Mouse (Mus musculus): Measurements from ENCODE around the gene Tmem203. TPM values are rescaled to one million over a fixed set of nuclear protein-coding genes. Genes with fewer than 3 reads are reported as not detected.
A peak's percentile ranks its signal among the peaks of the same experiment; 100 is the strongest.

Tmem203 gene
- polyA plus RNA-seq, 1 experiment from 2014 or later = 14.7 TPM

DNA sequence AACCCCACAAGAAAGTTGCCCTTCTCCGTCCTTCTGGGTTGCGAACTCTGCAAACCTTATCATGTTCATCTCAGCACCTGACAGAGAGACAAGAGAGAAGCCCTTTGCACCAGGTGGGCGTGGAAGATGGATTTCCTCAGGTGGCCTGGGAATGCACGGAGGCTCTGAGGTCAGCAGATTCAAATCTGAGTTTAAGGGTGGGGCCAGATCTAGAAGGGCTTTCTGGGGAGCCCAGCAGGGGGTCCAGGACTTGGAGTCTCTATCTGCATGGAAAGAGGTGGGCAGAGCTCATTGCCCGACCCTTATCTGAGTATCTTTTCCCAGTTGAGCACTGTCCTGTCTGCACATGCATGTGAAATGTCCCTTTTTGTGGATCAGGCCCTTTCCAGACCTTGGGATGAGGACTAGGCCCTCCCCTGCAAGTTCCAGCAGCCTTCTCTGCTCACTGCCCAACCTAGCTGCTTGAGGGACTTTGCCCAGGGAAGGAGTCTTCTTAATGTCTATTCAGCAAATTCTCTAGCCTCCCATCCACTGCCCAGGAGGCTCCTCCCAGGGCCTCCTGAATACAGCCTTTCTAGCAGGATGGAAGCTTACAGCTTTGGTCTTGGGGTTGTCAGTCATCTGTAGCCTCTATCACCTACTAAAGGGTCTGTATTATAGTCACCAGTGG is 20.6 kb upstream of the Tmem203 start:
- Histone ChIP-seq H3K27me3 (peaks cover 6% of the 10 kb centered on the region; the same call in 1 of the 2 replicates), H3K9me3 (replicated peaks) (no peaks in the 10 kb centered on the region), H3K4me3 (replicated peaks) (no peak overlapping the region), H3K4me1 (replicated peaks) (peaks cover 29% of the 10 kb centered on the region), H3K4me2 (no peak overlapping the region), H3K27ac (no peak overlapping the region), H3K36me3 (no peaks in the 10 kb centered on the region), H3K9ac (no peak overlapping the region)
- 49% methylated on average over 5 of the region's 5 CpGs for WGBS (ENCODE audit: insufficient replicate concordance)
- no peak for DNase-seq
- ATAC-seq (ENCODE audit: low read depth) = no peak

DNA sequence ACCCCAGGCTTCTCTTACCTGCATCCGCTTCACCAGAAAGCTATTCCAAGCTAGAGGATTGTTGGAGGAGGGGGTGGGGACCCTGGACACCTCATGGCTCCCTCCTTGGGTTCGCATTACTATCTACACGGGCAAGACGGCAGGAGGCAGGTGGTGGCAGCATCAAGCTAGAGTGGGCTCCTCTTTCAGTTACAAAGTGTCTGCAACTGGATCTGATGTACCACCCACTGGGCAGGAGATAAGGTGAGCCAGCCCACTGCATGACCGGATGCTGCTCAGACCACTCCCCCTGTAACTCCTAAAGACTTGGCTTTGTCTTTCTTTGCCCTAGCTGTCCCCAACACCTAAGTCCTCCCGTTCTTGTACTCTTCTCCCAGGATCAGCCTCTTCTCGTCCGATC is 18.6 kb upstream of the Tmem203 start, which contains the start of gene Rnf224:
TSS of gene Rnf224 (minus strand) at position 174 of the 400 bp plus-strand sequence.
- ATAC-seq (ENCODE audit: low read depth) (no peak), DNase-seq (no peak)
- no peak within 1 kb of the TSS for H3K27ac ChIP-seq
- H3K9ac ChIP-seq = no peak within 1 kb of the TSS; the same call in 1 of the 2 replicates
- peaks cover 15% of the 10 kb centered on the region for H3K27me3 ChIP-seq
- H3K4me2 ChIP-seq = no peak within 1 kb of the TSS
- no peak within 1 kb of the TSS for H3K4me3 ChIP-seq (replicated peaks)
- H3K4me1 ChIP-seq (replicated peaks) = peaks cover 44% of the 10 kb centered on the region
- no peaks in the 10 kb centered on the region for H3K36me3 ChIP-seq
- WGBS (ENCODE audit: insufficient replicate concordance) = 29% methylated on average over 8 of the region's 8 CpGs
- no peaks in the 10 kb centered on the region for H3K9me3 ChIP-seq (replicated peaks)

DNA sequence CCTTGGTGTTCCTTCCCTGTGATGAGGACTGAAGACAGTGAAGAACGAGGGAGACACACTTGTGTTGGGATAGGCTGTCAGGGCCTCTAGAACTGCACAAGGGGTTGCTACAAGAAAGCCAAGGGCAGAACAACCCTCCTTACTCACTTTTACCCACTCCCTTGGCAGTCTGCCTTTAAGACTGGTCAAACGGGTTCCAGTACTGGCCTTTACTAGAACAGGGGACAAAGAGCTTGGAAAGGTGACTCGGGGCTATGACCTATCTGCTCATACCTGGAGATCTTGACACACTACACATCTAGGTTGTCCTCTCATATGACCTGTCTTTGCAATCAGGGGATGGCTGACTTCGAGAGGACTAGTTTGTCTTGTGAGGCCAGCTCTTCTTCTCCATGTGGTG is 17.7 kb upstream of the Tmem203 start:
- Histone ChIP-seq H3K4me1 (replicated peaks) (peaks cover 53% of the 10 kb centered on the region), H3K4me3 (replicated peaks) (no peak overlapping the region), H3K9me3 (replicated peaks) (no peaks in the 10 kb centered on the region), H3K27me3 (peaks cover 24% of the 10 kb centered on the region), H3K9ac (no peak overlapping the region), H3K36me3 (no peaks in the 10 kb centered on the region), H3K4me2 (no peak overlapping the region), H3K27ac (no peak overlapping the region)
- 52% methylated on average over 4 of the region's 4 CpGs for WGBS (ENCODE audit: insufficient replicate concordance)
- ATAC-seq (ENCODE audit: low read depth) (no peak), DNase-seq (no peak)

DNA sequence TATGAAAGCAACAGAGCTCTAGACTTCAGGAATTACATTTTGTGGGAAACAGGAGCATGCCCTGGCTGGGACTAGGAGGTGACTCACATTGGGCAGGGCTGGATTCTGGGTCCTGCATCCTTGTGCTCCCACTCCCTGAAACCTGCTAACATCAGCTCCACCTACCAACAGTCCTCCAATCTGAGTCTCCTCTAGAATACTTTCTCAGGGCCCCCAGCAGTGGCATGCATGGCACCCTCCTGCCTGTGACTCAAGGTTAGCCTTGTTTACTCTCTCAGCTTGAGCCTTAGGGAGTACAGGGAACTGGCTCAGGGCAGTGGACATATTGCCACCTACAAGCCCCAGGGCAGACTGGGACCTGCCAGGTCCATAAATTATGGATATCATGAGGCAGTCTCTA is 17.1 kb upstream of the Tmem203 start:
- H3K9ac ChIP-seq = no peak overlapping the region
- ATAC-seq (ENCODE audit: low read depth) (no peak), DNase-seq (no peak)
- H3K27me3 ChIP-seq = peaks cover 30% of the 10 kb centered on the region
- no peak overlapping the region for H3K4me3 ChIP-seq (replicated peaks)
- H3K27ac ChIP-seq = no peak overlapping the region
- H3K4me1 ChIP-seq (replicated peaks) = peaks cover 51% of the 10 kb centered on the region
- no peak overlapping the region for H3K4me2 ChIP-seq
- H3K36me3 ChIP-seq = no peaks in the 10 kb centered on the region
- no peaks in the 10 kb centered on the region for H3K9me3 ChIP-seq (replicated peaks)

DNA sequence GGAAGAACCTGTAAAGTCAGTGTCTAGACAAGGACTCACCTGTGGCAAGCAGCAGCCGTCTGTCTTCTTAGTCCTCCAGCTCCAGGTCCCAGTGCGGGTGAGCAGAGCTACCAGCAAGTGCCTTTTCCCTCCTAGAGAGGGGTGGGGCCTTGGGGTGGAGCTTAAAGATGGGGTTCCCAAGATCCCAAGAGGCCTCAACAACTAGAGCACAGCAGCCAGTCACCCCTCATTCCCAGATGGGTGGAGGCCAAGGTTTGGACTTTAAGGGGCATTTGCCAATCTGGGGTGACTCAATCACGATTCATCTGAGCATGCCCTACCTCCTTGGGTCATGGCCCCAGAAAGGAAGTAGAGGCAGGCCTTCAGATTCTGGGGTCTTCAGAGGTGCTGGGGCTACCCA is 15.5 kb upstream of the Tmem203 start:
- Histone ChIP-seq H3K27me3 (peaks cover 43% of the 10 kb centered on the region), H3K36me3 (no peaks in the 10 kb centered on the region), H3K27ac (no peak overlapping the region), H3K4me1 (replicated peaks) (peaks cover 37% of the 10 kb centered on the region), H3K9ac (no peak overlapping the region), H3K4me2 (no peak overlapping the region), H3K4me3 (replicated peaks) (no peak overlapping the region), H3K9me3 (replicated peaks) (no peaks in the 10 kb centered on the region)
- WGBS (ENCODE audit: insufficient replicate concordance) = 79% methylated on average over 3 of the region's 3 CpGs
- DNase-seq (no peak), ATAC-seq (ENCODE audit: low read depth) (no peak)

DNA sequence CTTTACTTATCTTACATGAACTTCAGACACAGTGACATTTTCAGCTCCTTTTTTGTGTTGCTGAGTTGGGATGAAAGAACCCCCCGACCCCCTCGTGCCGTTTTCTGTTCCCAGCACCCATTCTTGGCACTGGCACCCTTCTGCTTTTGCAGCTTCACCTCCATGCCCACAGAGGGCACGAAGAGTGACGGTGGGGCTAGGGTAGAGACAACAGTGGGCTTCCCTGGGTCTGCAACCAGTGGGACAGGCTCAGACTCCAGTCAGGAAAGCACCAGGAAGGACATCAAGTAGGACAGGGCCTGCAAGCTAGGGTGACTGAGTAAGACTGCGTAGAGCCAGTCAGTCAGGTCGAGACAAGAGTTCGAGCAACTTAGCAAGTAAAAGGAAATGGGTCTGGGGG is 14.9 kb upstream of the Tmem203 start:
- Histone ChIP-seq H3K36me3 (no peaks in the 10 kb centered on the region), H3K27ac (no peak overlapping the region), H3K27me3 (peaks cover 43% of the 10 kb centered on the region), H3K4me3 (replicated peaks) (peak overlapping the region; percentile 57), H3K4me1 (replicated peaks) (peaks cover 37% of the 10 kb centered on the region), H3K4me2 (peak overlapping the region; percentile 84), H3K9ac (peak overlapping the region; percentile 57), H3K9me3 (replicated peaks) (no peaks in the 10 kb centered on the region)
- DNase-seq (no peak), ATAC-seq (ENCODE audit: low read depth) (no peak)
- WGBS (ENCODE audit: insufficient replicate concordance) = 41% methylated on average over 8 of the region's 8 CpGs

DNA sequence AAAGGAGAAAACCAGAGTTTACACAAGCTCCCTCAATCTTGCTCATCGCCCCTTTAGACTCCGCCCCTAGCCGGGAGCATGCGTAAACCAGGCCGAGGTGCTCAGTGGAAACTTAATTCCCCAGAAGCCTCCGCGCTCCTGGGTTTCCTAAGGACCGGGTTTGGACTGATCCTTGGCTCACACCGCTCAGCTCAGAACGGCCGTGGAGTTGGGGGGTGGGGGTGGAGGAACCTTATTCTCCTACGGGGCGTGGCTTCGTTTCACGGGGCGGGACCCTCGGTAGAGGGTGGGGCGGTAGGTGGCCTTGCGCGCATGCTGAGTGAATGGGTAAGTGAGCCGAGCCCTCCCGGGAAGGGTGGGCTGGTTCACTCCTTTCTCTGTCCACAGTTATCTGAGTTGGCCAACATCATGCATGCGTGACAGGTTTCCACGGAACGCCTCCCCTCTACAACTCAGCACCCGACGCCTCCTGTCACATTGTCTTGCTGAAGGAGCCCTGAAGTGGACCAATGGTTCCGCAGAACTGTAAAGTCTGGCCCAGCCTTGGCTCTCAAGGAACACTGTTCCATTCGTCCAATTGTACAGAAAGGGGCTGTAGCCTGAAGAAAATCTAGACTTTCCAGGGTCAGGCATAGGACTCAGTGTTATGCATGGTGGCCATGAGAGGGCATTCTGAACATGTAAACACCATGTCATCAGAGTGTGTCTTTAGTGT is 14.4 kb upstream of the Tmem203 start:
- 2% methylated on average over 29 of the region's 29 CpGs for WGBS (ENCODE audit: insufficient replicate concordance)
- Histone ChIP-seq H3K9me3 (replicated peaks) (no peaks in the 10 kb centered on the region), H3K27ac (no peak overlapping the region), H3K9ac (peak overlapping the region; percentile 57), H3K27me3 (peaks cover 41% of the 10 kb centered on the region), H3K36me3 (peaks cover 3% of the 10 kb centered on the region), H3K4me3 (replicated peaks) (peak overlapping the region; percentile 57), H3K4me2 (peak overlapping the region; percentile 84), H3K4me1 (replicated peaks) (peaks cover 37% of the 10 kb centered on the region)
- DNase-seq = peak; percentile 60
- ATAC-seq (ENCODE audit: low read depth) = peak; percentile 73

DNA sequence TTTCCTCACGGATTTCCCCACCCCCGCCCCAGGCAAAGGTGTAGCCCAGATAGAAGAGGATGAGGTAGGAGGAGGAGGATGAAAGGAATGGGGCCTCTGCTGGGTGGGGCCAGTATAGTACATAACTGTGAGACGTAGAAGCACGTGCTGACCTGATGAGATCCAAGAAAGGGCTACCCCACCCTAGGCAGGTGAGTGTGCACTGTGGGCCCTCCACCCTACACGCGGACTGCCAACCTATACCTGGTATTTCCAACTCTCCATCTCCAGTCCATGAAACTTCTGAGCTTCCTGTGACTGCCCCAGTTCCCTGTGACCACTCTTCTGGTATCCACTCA is 13.8 kb upstream of the Tmem203 start:
- WGBS (ENCODE audit: insufficient replicate concordance) = 12% methylated on average over 6 of the region's 6 CpGs
- Histone ChIP-seq H3K27me3 (peaks cover 37% of the 10 kb centered on the region), H3K4me2 (peak overlapping the region; percentile 84), H3K4me3 (replicated peaks) (peak overlapping the region; percentile 57), H3K4me1 (replicated peaks) (peaks cover 32% of the 10 kb centered on the region), H3K9me3 (replicated peaks) (no peaks in the 10 kb centered on the region), H3K36me3 (peaks cover 8% of the 10 kb centered on the region), H3K27ac (no peak overlapping the region), H3K9ac (peak overlapping the region; percentile 65; the same call in 1 of the 2 replicates)
- peak; percentile 22 for ATAC-seq (ENCODE audit: low read depth)
- DNase-seq = no peak

DNA sequence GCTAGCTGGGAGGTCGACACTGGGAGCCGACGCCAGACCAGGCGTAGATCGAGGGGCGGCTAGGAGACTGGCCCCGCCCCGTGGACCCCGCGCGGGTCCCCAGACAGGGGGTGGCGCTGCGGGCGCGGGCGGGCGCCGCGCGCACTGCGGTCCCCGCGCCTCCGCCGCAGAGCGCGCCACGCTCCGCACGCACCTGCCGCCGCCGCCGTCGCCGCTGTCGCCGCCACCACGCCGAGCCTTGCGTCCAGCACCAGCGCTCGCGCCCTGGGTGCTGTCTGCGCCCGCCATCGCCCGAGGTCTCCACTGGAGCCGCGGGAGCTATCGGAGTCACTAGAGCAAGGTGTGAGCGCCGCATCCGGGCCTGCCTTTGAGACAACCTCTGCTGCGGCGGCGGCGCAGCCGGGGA is 13.1 kb upstream of the Tmem203 start, which contains the start of the genes Rnf208 and Cysrt1:
TSS of gene Rnf208 (plus strand) at position 155 of the 406 bp plus-strand sequence.
TSS of gene Cysrt1 (minus strand) at position 352 of the 406 bp plus-strand sequence.
- H3K4me2 ChIP-seq = peak within 1 kb of the TSS; percentile 84
- under 1% methylated on average over 57 of the region's 59 CpGs for WGBS (ENCODE audit: insufficient replicate concordance)
- H3K4me3 ChIP-seq (replicated peaks) = peak within 1 kb of the TSS; percentile 57
- peaks cover 14% of the 10 kb centered on the region for H3K36me3 ChIP-seq
- H3K9ac ChIP-seq = peak within 1 kb of the TSS; percentile 65
- H3K4me1 ChIP-seq (replicated peaks) = peaks cover 28% of the 10 kb centered on the region
- H3K9me3 ChIP-seq (replicated peaks) = no peaks in the 10 kb centered on the region
- DNase-seq (no peak), ATAC-seq (ENCODE audit: low read depth) (no peak)
- peaks cover 37% of the 10 kb centered on the region for H3K27me3 ChIP-seq
- no peak within 1 kb of the TSS for H3K27ac ChIP-seq

DNA sequence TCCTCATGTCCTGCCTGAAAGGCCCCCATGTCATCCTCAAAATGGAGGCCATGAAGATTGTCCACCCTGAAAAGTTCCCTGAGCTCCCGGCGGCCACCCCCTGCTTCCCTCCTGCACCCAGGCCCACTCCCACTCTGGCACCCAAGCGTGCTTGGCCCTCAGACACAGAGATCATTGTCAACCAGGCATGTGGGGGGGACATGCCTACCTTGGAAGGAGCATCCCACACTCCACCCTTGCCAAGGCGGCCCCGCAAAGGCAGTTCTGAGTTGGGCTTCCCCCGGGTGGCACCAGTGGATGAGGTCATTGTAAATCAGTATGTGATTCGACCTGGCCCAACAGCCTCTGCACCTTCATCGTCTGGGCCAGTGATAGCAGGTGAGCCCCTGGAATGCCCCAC is 11.9 kb upstream of the Tmem203 start:
- Histone ChIP-seq H3K9ac (no peak overlapping the region), H3K27me3 (peaks cover 37% of the 10 kb centered on the region), H3K36me3 (peaks cover 27% of the 10 kb centered on the region), H3K4me1 (replicated peaks) (peaks cover 28% of the 10 kb centered on the region), H3K4me2 (no peak overlapping the region), H3K9me3 (replicated peaks) (no peaks in the 10 kb centered on the region), H3K4me3 (replicated peaks) (no peak overlapping the region), H3K27ac (no peak overlapping the region)
- WGBS (ENCODE audit: insufficient replicate concordance) = 69% methylated on average over 8 of the region's 8 CpGs
- ATAC-seq (ENCODE audit: low read depth) (no peak), DNase-seq (no peak)

DNA sequence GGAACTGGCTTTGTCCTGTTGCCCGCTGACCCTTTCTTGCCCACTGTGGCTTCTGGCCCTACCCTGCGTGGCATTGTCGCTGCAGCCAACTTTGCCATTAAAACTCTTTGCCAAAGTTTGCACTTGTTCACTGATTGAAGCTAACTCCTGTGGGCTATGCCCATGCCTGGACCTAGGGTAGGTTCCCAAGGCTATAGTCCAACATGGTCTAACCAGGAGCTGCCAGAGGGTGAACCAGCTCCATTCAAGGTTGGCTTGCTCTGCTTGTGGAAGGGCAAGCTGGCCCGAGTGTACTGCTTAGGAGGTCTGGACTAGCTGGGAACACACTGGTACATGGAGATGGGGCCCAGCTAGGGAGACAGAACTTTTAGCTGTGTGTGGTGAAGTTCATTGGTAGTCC is 11.1 kb upstream of the Tmem203 start:
- Histone ChIP-seq H3K9me3 (replicated peaks) (no peaks in the 10 kb centered on the region), H3K27ac (no peak overlapping the region), H3K4me3 (replicated peaks) (no peak overlapping the region), H3K4me2 (no peak overlapping the region), H3K9ac (no peak overlapping the region), H3K4me1 (replicated peaks) (peaks cover 28% of the 10 kb centered on the region), H3K36me3 (peaks cover 35% of the 10 kb centered on the region), H3K27me3 (peaks cover 37% of the 10 kb centered on the region)
- ATAC-seq (ENCODE audit: low read depth) (no peak), DNase-seq (no peak)
- 80% methylated on average over 4 of the region's 4 CpGs for WGBS (ENCODE audit: insufficient replicate concordance)

Data from liver, embryonic 13.5 days (tissue).